Mouse (Mus musculus) layer of hippocampus, adult 2 months (tissue): Measurements from ENCODE around the gene Rps21. TPM values are rescaled to one million over a fixed set of nuclear protein-coding genes. Genes with fewer than 3 reads are reported as not detected.

ENCODE experiments used
- DNase-seq, 2 experiments: peaks; one replicate each; pipeline ENCODE4 v3.0.0; 2022; ENCODE audit warnings: low spot score in 2 of 2
- H3K27ac ChIP-seq: fragments of 200-600 bp; 2 replicates; pipeline ENCODE4 v1.8.1; 2022
- H3K4me3 ChIP-seq: fragments of 200-600 bp; 2 replicates; pipeline ENCODE4 v1.8.1; 2022; ENCODE audit warnings: mild to moderate bottlenecking
- CTCF ChIP-seq: fragments of 200-600 bp; conservative IDR thresholded peaks from 2 replicates; pipeline ENCODE4 v1.8.1; 2022; ENCODE audit warnings: antibody characterized with exemption, mild to moderate bottlenecking, moderate library complexity
- total RNA-seq, 2 experiments: library from RNA; stranded (reverse); gene quantifications; 2 replicates each; pipeline ENCODE4 v1.2.3; 2021

The Rps21 gene
- total RNA-seq, 2 experiments from 2014 or later, result 713 to 738 TPM

DNA sequence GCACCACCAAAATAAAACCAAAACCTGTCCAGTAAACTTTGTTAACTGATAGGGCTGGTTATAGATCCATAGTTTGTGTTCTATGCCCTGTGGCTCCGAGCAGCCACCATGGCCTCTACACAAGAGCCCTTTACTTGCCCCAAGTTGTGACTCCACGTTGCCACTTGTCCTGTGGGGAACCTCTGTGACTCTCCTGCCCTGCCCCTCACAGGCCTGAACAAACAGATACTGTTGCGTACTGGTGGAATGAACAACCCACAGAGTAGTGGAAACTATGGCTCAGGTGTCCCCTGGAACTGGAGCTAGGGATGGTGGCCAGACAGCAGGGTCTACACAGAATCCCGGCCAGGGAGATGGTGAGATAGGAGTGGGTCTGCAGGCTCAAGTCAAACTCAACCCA, 21.4 kb upstream of the Rps21 start:
- H3K27ac ChIP-seq, result no peak overlapping the region
- DNase-seq, result no peak
- no peak overlapping the region for H3K4me3 ChIP-seq
- no peak for TF ChIP-seq CTCF

- H3K4me3 ChIP-seq, result no peak overlapping the region
- no peak overlapping the region for H3K27ac ChIP-seq
- no peak for TF ChIP-seq CTCF
- DNase-seq, result no peak
Observed at GRCm38 (mm10) chr2:180236500-180236899, 20.7 kb upstream of the Rps21 start.

- no peak for DNase-seq
- no peak for TF ChIP-seq CTCF
Observed at GRCm38 (mm10) chr2:180236930-180237329, 20.2 kb upstream of the Rps21 start.

DNA sequence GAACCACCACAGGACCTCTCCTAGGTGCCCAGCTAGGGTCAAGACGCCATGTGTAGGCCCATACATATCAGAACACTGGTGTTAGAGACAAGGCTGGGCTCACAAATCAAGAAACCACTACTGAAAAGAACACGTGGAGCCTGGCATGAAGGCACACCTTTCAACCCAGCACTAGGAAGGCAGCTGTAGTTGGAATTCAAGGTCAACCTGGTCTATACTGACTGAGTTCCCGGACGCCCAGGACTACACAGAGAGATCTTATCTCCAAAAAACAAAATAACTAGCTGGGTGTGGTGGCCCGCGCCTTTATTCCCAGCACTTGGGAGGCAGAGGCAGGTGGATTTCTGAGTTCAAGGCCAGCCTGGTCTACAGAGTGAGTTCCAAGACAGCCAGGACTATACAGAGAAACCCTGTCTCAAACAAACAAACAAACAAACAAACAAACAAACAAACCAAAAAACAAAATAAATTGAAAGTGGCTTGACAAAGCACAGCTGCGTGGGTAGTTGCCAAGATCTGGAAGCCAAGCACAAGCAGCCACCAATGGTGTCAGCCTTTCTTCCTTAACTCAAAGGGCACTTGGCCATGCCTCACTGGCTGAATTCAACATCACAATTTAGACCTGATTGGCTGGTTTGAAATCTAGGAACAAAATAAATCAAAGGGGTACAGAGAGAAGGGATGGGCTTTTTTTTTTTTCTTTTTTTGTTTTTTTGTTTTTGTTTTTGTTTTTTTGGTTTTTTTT, 19.4 kb upstream of the Rps21 start:
- H3K27ac ChIP-seq, result no peak overlapping the region
- DNase-seq, result no peak
- no peak overlapping the region for H3K4me3 ChIP-seq
- no peak for TF ChIP-seq CTCF

More at GRCm38 (mm10) chr2:180236930-180237329, 20.2 kb upstream of the Rps21 start:
- no peak overlapping the region for H3K27ac ChIP-seq
- no peak overlapping the region for H3K4me3 ChIP-seq

DNA sequence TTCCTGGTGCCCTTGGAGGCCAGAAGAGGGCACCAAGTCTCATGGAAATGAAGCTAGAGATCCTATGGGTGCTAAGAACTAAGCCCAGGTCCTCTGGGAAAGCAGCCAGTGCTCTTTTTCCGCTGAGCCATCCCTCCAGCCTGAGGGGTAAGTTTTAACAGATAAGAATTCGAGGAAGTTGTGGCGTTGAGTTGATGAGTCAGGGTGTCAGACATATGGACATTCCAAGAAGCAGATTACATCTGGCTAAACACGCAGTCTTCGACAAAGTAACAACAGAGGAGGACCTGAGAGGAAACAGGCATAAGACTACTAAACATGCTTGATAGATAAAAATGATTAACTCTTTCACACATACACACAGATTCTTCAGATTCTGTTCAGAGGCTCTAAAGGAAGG, 18.6 kb upstream of the Rps21 start:
- no peak for TF ChIP-seq CTCF
- no peak overlapping the region for H3K27ac ChIP-seq
- DNase-seq, result no peak

DNA sequence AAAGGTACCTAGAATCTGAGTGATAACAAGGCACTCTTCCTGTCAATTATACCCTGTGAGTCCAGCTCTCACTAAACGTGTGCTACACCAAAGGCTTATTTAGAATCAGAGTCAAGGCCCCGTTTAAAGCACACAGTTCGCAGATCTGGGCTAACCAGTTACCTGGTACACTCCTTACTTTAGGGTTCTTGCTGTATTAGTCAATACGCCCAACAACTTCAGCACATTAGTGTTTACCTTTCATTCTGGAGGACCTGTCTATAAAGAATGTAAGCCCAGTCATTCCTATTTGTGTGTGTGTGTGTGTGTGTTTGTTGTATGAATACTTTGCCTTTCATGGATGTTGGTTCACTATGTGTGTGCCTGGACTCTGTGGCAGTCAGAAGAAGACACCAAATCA, 14.1 kb upstream of the Rps21 start:
- Histone ChIP-seq H3K4me3 (no peak overlapping the region), H3K27ac (no peak overlapping the region)
- TF ChIP-seq CTCF, result no peak
- DNase-seq, result no peak

More for the DNA sequence above, 18.6 kb upstream of the Rps21 start:
- no peak overlapping the region for H3K4me3 ChIP-seq

DNA sequence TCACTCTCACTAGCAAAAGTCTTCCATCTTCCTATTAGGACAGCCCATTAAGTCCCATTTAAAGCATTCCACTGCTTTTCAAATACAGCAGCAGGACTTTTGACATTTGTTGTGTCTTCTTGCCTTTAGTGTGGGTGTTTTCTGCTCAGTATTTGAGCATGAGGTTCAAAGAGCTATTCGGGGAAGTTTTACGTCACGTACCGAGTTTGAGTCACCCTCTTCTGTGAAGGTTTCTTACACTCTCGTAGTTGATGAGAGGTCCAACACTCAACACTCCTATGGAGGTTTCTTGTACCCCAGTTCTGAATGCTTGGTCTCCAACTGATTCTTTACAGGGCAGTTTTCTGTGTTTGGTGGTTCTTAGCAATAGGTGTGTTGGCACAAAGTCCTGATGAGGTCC, 9.3 kb upstream of the Rps21 start:
- Histone ChIP-seq H3K4me3 (no peak overlapping the region), H3K27ac (no peak overlapping the region)
- DNase-seq, result no peak
- TF ChIP-seq CTCF, result no peak

DNA sequence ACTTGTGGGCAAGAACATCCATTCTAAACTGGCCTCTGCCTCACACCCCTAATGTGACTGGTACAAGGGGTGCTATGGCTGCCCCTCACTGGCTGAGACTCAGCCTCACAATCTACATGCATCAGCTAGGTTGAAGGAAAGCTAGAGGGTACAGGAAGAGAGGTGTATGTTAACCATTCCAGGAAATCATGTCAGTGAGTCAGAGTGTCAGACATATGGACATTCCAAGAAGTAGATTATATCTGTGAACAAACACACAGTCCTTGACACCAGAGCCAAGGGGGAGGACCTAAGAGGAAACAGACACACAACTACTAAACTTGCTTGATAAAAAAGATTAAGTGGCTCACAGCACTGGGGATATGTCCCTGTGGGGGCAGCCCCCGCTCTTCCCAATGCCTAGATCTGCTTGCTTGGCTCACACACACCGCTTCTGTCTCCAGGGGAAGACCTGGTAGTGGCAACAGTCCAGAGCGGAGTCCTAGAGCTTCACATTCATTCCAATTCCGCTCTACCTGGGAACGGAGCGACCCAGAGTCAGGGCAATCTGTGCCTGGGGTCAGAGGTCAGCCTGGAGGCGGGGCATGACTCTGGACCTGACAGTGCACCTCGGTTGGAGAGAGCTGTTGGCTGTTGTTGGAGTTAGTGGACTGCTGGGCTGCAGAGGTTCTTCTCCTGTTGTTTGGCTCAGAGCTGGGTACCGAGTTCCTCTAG, 8.1 kb upstream of the Rps21 start:
- Histone ChIP-seq H3K4me3 (no peak overlapping the region), H3K27ac (no peak overlapping the region)
- TF ChIP-seq CTCF, result no peak
- no peak for DNase-seq

- TF ChIP-seq CTCF, result peak; percentile 99
- H3K27ac ChIP-seq, result 0 out of 2 replicates have a peak overlapping the region, but pooled peaks have one; percentile 32
- DNase-seq, result peak; percentile 87
- no peak overlapping the region for H3K4me3 ChIP-seq
Observed at GRCm38 (mm10) chr2:180250930-180251611, 6.1 kb upstream of the Rps21 start.

DNA sequence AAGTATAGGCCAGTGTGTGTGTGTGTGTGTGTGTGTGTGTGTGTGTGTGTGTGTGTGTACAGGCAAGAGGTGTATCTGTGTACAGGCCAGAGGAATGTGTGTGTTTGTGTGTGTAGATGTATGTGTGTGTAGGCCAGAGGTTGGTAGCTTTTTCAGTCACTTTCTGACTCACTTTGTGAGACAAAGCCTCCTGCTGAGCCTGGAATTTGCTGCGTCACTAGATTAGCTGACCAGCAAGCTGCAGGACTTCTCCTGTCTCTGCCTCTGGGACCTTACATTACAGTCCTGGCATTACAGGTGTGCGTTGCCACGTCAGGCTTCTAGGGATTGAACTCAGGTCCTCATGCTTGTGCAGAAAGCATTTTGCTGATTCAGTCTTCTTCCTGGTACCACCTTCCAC, 5.3 kb upstream of the Rps21 start:
- Histone ChIP-seq H3K4me3 (no peak overlapping the region), H3K27ac (no peak overlapping the region)
- no peak for DNase-seq
- no peak for TF ChIP-seq CTCF

DNA sequence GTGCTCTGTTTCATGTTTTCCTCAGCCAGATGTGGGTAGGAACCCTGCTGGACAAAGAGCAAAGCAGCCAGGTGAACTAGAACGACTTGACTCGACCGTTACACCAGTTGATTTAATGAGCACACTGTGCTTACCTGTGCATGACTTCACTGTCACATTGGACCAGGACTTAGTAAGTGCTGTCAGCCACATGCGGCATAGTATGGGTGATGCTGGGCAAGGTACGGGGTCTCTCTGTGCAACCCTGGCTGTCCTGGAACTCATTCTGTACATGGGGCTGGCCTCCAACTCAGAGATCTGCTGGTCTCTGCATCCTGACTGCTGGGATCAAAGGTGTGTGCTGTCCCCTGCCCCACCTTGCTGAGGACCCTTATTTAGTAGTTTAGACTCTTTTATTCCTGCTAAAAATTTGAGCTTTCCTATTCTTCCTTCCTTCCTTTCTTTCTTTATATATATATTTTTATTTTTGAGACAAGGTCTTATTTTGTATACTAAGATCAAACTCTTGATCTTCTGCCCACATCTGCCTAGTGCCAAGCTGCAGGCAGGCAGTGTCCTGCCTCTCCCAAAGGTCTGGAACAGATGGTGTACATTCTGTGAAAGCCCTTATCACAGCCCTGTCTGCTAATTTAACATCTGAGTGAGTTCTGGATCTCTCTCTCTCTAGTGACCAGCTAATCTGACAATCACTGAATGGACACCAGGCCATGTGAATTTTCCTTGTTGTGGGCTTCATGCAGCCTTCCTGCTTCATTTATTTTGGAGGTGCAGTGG, 2.6 kb upstream of the Rps21 start:
- DNase-seq, result no peak
- no peak for TF ChIP-seq CTCF
- Histone ChIP-seq H3K27ac (no peak overlapping the region), H3K4me3 (no peak overlapping the region)

- no peak for DNase-seq
- H3K4me3 ChIP-seq, result no peak overlapping the region
- TF ChIP-seq CTCF, result no peak
- H3K27ac ChIP-seq, result no peak overlapping the region
Observed at GRCm38 (mm10) chr2:180255701-180256100, 1.5 kb upstream of the Rps21 start.
